Mouse (Mus musculus): ENCODE data around the gene Zbtb48. TPM values are rescaled to one million over a fixed set of nuclear protein-coding genes. Genes with fewer than 3 reads are reported as not detected.

Zbtb48 gene
- 25.0 and 26.4 TPM in 2 replicates for polyA plus RNA-seq (2016; fragmentation: Nextera tagmentation; extraction: Ambion mirVana)

DNA sequence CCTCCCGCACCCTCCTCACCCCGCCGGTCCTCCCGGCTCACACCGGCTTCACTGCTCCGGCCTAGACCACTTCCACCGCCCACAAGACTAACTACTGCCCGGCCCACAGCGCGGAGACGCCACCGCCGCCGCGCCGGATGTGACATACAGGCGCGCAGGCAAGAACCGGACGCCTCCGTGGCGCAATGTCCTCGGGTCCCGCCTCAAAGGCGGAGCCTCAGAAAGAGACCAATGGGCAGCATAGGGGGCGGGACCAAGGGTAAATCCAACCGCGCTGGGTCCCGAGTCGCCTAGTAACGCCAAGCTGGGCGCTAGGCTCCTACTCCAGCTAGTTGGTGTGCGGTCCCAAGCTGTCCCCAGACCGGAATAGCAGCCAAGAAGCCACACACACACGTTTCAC lies at the start of gene Zbtb48:
Gene Zbtb48, minus strand, starts transcription at position 148 of the 400 bp plus-strand sequence.
- peak within 1 kb of the TSS; percentile 85 for H3K4me3 ChIP-seq
- H3K27ac ChIP-seq (replicated peaks) = peak within 1 kb of the TSS; percentile 88
- WGBS = under 1% methylated on average over 35 of the region's 35 CpGs
- peaks cover 15% of the 10 kb centered on the region for H3K27me3 ChIP-seq (replicated peaks; ENCODE audit: low read depth, poor library complexity, severe bottlenecking)
- peak; percentile 96 for DNase-seq (ENCODE audit: low spot score)
- peaks cover 64% of the 10 kb centered on the region for H3K4me1 ChIP-seq
- no peaks in the 10 kb centered on the region for H3K9me3 ChIP-seq
- peaks cover 38% of the 10 kb centered on the region for H3K36me3 ChIP-seq (replicated peaks)

- H3K27me3 ChIP-seq (replicated peaks; ENCODE audit: low read depth, poor library complexity, severe bottlenecking) = no peaks in the 10 kb centered on the region
- no peaks in the 10 kb centered on the region for H3K36me3 ChIP-seq (replicated peaks)
- H3K27ac ChIP-seq (replicated peaks) = no peak overlapping the region
- WGBS = 86% methylated on average over 9 of the region's 9 CpGs
- no peak overlapping the region for H3K4me3 ChIP-seq
- DNase-seq (ENCODE audit: low spot score) = no peak
- no peaks in the 10 kb centered on the region for H3K9me3 ChIP-seq
- H3K4me1 ChIP-seq = peaks cover 29% of the 10 kb centered on the region
Observed at GRCm38 (mm10) chr4:152077191-152077590, 49.7 kb upstream of the Zbtb48 start.

GRCm38 (mm10) chr4:152074548-152074947 lies 47.1 kb upstream of the Zbtb48 start:
- WGBS = 82% methylated on average over 9 of the region's 9 CpGs

DNA sequence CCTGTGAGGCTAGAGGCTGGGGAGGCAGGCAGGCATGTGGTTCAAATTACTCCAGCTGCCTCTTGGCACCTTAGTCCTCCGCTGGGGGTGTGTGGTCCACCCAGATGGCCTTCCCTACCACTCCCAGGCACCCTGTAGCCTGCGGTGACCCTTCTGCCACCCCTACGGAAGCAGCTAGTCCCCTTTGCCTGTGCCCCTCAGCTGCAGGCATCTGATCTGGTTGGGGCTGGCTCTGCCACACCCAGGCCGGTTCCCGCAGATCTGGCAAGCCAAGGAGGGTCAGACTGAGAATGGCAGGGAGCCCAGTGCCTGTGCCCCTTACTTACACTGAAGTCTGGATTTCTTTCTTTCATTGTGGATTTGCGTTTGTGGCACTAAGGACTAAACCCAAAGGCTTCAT lies 46.2 kb upstream of the Zbtb48 start:
- Histone ChIP-seq H3K27me3 (replicated peaks; ENCODE audit: low read depth, poor library complexity, severe bottlenecking) (no peaks in the 10 kb centered on the region), H3K36me3 (replicated peaks) (no peaks in the 10 kb centered on the region), H3K27ac (replicated peaks) (0 out of 2 replicates have a peak overlapping the region, but pooled peaks have one; percentile 24), H3K9me3 (no peaks in the 10 kb centered on the region), H3K4me1 (peaks cover 44% of the 10 kb centered on the region), H3K4me3 (no peak overlapping the region)
- DNase-seq (ENCODE audit: low spot score) = no peak
- WGBS = 82% methylated on average over 6 of the region's 6 CpGs

More at GRCm38 (mm10) chr4:152074548-152074947, 47.1 kb upstream of the Zbtb48 start:
- Histone ChIP-seq H3K27me3 (replicated peaks; ENCODE audit: low read depth, poor library complexity, severe bottlenecking) (no peaks in the 10 kb centered on the region), H3K4me1 (peaks cover 44% of the 10 kb centered on the region), H3K27ac (replicated peaks) (no peak overlapping the region), H3K36me3 (replicated peaks) (no peaks in the 10 kb centered on the region), H3K4me3 (no peak overlapping the region), H3K9me3 (no peaks in the 10 kb centered on the region)
- no peak for DNase-seq (ENCODE audit: low spot score)

DNA sequence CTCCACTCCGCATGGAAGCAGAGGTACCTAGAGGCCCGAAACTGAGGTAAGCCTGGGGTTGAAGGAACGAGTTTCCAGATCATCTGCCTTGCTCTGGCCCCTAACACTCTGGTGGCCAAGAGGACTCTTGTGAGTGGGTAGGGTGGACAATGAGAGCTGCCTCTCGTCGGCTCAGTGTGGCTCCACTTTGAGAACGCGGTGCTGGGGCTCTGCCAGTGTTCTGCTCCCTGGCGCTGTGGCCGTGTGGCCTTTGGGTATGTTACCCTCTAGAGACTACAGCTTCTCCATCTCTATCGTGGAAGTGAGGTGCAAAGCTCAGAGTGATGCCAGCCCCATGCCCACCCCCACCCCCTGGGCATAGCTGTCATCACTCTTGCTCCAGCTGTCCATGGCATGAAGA lies 45.2 kb upstream of the Zbtb48 start:
- Histone ChIP-seq H3K36me3 (replicated peaks) (no peaks in the 10 kb centered on the region), H3K27me3 (replicated peaks; ENCODE audit: low read depth, poor library complexity, severe bottlenecking) (no peaks in the 10 kb centered on the region), H3K9me3 (no peaks in the 10 kb centered on the region), H3K27ac (replicated peaks) (0 out of 2 replicates have a peak overlapping the region, but pooled peaks have one; percentile 19), H3K4me3 (no peak overlapping the region), H3K4me1 (peaks cover 52% of the 10 kb centered on the region)
- no peak for DNase-seq (ENCODE audit: low spot score)
- WGBS = 77% methylated on average over 10 of the region's 10 CpGs

DNA sequence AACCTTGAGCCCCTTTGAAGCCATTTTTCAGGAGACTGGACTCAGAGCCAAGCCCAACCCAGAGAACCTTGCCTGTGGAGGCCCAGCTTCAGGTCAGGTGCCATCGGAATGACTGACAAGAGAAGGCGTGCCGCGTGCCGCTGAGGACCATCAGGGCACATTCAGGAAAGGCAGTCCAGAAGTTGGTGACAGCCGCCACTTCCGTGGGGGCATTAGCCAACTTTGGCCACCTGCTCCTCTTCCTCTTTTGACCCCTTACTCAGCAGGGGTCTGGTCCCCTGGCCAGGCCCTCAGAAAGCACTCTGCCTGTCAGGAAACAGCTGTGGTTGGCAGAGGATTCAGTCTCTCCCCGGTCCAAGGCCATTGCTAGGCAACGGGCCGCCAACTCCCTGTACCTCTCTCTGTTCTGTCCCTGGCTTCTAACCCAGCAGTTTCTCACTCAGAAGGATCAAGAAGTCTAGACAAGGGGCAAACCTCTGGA lies 44.7 kb upstream of the Zbtb48 start, which contains the start of gene Plekhg5:
Gene Plekhg5, plus strand, starts transcription at position 378 of the 481 bp plus-strand sequence.
- no peaks in the 10 kb centered on the region for H3K36me3 ChIP-seq (replicated peaks)
- peaks cover 53% of the 10 kb centered on the region for H3K4me1 ChIP-seq
- no peaks in the 10 kb centered on the region for H3K27me3 ChIP-seq (replicated peaks; ENCODE audit: low read depth, poor library complexity, severe bottlenecking)
- 64% methylated on average over 10 of the region's 10 CpGs for WGBS
- peak; percentile 36 for DNase-seq (ENCODE audit: low spot score)
- H3K27ac ChIP-seq (replicated peaks) = 0 out of 2 replicates have a peak within 1 kb of the TSS, but pooled peaks have one; percentile 19
- H3K4me3 ChIP-seq = no peak within 1 kb of the TSS
- no peaks in the 10 kb centered on the region for H3K9me3 ChIP-seq

GRCm38 (mm10) chr4:152070494-152071396 lies 43.3 kb upstream of the Zbtb48 start:
- no peak overlapping the region for H3K27ac ChIP-seq (replicated peaks)
- H3K36me3 ChIP-seq (replicated peaks) = no peaks in the 10 kb centered on the region
- peaks cover 43% of the 10 kb centered on the region for H3K4me1 ChIP-seq
- no peak for DNase-seq (ENCODE audit: low spot score)
- H3K27me3 ChIP-seq (replicated peaks; ENCODE audit: low read depth, poor library complexity, severe bottlenecking) = no peaks in the 10 kb centered on the region
- 75% methylated on average over 11 of the region's 11 CpGs for WGBS
- H3K9me3 ChIP-seq = no peaks in the 10 kb centered on the region
- H3K4me3 ChIP-seq = no peak overlapping the region

DNA sequence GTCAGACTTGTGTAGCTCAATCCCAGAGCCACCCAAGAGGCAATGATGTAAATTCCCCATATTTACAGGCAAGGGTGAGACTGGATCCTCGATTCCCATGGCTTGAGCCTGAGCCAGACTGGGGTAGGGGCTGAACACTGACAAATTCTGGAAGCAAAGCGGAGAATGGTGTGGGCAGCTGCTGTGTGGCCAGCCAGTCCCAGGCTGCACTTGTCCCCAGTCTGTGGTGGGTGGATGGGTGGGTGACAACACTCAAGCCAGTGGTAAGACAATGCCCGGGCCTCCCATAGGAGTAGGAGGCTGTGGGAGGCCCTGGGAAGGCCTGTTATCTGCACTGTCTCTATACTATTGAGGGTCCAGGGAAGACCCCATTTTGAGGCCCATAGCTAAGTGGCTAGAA lies 41.8 kb upstream of the Zbtb48 start:
- 85% methylated on average over 3 of the region's 3 CpGs for WGBS
- H3K4me1 ChIP-seq = peaks cover 38% of the 10 kb centered on the region
- no peak overlapping the region for H3K4me3 ChIP-seq
- H3K36me3 ChIP-seq (replicated peaks) = peaks cover 5% of the 10 kb centered on the region; the same call in 1 of the 2 replicates
- H3K27me3 ChIP-seq (replicated peaks; ENCODE audit: low read depth, poor library complexity, severe bottlenecking) = no peaks in the 10 kb centered on the region
- H3K9me3 ChIP-seq = no peaks in the 10 kb centered on the region
- no peak overlapping the region; the same call in 1 of the 2 replicates for H3K27ac ChIP-seq (replicated peaks)
- DNase-seq (ENCODE audit: low spot score) = no peak

DNA sequence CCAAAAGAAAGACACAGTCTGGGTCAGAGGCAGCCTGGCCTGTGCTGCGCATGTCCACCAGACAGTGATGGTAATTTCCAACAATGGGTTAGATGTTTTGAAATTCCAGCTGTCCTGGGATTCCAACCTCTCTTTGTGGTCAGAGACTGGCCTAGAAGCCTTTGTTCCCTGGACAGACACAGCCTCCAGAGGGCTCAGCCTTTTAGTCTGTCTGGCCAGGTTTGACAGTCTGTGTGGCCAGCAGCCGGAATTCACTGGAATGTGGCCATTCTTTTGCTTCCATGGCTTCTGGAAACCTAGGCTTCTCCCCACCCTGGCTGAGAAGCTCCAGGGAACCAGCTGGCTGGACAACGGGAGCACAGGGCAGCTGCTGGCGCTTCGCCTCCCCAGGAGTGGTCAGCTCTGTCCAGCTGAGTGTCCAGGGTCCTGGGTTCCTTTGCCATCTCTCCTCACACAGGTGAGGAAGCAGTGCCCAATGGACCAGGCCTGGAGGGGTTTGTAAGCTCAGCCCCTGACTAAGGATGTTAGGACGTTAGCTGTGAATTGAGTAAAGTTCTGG lies 40.8 kb upstream of the Zbtb48 start:
- Histone ChIP-seq H3K27ac (replicated peaks) (no peak overlapping the region; the same call in 1 of the 2 replicates), H3K36me3 (replicated peaks) (peaks cover 9% of the 10 kb centered on the region; the same call in 1 of the 2 replicates), H3K4me1 (peaks cover 32% of the 10 kb centered on the region), H3K9me3 (no peaks in the 10 kb centered on the region), H3K4me3 (no peak overlapping the region), H3K27me3 (replicated peaks; ENCODE audit: low read depth, poor library complexity, severe bottlenecking) (no peaks in the 10 kb centered on the region)
- WGBS = 76% methylated on average over 6 of the region's 6 CpGs
- DNase-seq (ENCODE audit: low spot score) = no peak

DNA sequence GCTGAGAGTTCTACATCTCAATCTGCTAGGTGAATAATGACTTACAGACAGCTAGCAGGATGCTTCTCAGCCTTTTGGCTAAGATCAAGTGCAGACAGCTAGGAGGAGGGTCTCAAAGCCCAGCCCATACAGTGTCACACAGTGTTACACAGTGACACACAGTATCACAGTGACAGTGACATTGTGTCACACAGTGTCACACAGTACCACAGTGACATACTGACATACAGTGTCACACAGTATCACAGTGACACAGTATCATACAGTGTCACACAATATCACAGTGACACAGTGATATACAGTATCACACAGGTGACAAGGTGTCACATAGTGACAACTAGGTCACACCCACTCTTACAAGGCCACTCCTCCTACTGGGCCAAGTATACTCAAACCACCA lies 39.8 kb upstream of the Zbtb48 start:
- no peaks in the 10 kb centered on the region for H3K9me3 ChIP-seq
- H3K4me3 ChIP-seq = no peak overlapping the region
- DNase-seq (ENCODE audit: low spot score) = no peak
- H3K4me1 ChIP-seq = peaks cover 25% of the 10 kb centered on the region
- H3K36me3 ChIP-seq (replicated peaks) = peaks cover 19% of the 10 kb centered on the region
- H3K27me3 ChIP-seq (replicated peaks; ENCODE audit: low read depth, poor library complexity, severe bottlenecking) = no peaks in the 10 kb centered on the region
- H3K27ac ChIP-seq (replicated peaks) = no peak overlapping the region

GRCm38 (mm10) chr4:152062390-152063110 lies 35.1 kb upstream of the Zbtb48 start:
- no peak for DNase-seq (ENCODE audit: low spot score)
- 76% methylated on average over 9 of the region's 9 CpGs for WGBS

GRCm38 (mm10) chr4:152044609-152045008 lies 17.1 kb upstream of the Zbtb48 start:
- WGBS = 78% methylated on average over 6 of the region's 6 CpGs
- Histone ChIP-seq H3K27me3 (replicated peaks; ENCODE audit: low read depth, poor library complexity, severe bottlenecking) (no peaks in the 10 kb centered on the region), H3K36me3 (replicated peaks) (peaks cover 87% of the 10 kb centered on the region)

More at GRCm38 (mm10) chr4:152062390-152063110, 35.1 kb upstream of the Zbtb48 start:
- H3K4me3 ChIP-seq = no peak overlapping the region
- H3K27ac ChIP-seq (replicated peaks) = no peak overlapping the region
- H3K9me3 ChIP-seq = no peaks in the 10 kb centered on the region
- H3K36me3 ChIP-seq (replicated peaks) = peaks cover 65% of the 10 kb centered on the region
- H3K4me1 ChIP-seq = no peaks in the 10 kb centered on the region
- no peaks in the 10 kb centered on the region for H3K27me3 ChIP-seq (replicated peaks; ENCODE audit: low read depth, poor library complexity, severe bottlenecking)

More at GRCm38 (mm10) chr4:152044609-152045008, 17.1 kb upstream of the Zbtb48 start:
- DNase-seq (ENCODE audit: low spot score) = no peak
- peaks cover 14% of the 10 kb centered on the region for H3K4me1 ChIP-seq
- H3K9me3 ChIP-seq = no peaks in the 10 kb centered on the region
- no peak overlapping the region for H3K4me3 ChIP-seq
- no peak overlapping the region for H3K27ac ChIP-seq (replicated peaks)
